Mouse (Mus musculus): ENCODE measurements at regions not wholly inside any gene's neighbourhood (a gene's known extent, or its start where the extent isn't known, plus 50 kb on each side); places are given as distances from the start of the nearest gene placed in this dataset.

- peak; percentile 74 for ATAC-seq (replicated peaks; ENCODE audit: poor library complexity)
These were observed 68.1 kb upstream of the Tas2r118 start for GRCm38 (mm10) chr6:24037919-24038318.

DNA sequence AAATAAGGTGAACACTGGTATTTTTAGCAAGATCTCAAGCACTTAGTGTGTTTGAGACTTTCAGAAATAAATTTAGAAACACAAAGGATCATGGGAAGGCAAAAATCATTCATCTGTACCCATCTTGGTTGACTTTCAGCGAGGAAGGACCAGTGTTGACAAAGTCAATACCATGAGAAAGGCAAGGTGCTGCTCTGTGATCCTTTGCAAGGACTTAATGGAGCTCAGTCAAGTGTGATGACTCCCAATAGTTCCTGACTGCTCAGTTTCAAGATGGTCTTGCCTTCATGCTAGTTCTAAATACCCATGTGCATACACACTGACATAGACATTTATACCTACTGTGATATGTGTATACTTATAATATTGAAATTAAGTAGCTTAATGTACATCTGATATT is 56.5 kb upstream of the Tas2r118 start:
- ATAC-seq (replicated peaks; ENCODE audit: poor library complexity): no peak

- ATAC-seq (replicated peaks; ENCODE audit: poor library complexity): no peak
These were observed 55.9 kb upstream of the Tas2r118 start for GRCm38 (mm10) chr6:24025721-24026120.

All from megakaryocyte progenitor cell, adult 5-6 weeks (primary cell).